Mouse (Mus musculus): Measurements from ENCODE around the gene Insc. TPM values are rescaled to one million over a fixed set of nuclear protein-coding genes. Genes with fewer than 3 reads are reported as not detected.
A peak's percentile ranks its signal among the peaks of the same experiment; 100 is the strongest.

Insc gene
- polyA plus RNA-seq, 1 experiment from 2014 or later = 16.6 TPM

DNA sequence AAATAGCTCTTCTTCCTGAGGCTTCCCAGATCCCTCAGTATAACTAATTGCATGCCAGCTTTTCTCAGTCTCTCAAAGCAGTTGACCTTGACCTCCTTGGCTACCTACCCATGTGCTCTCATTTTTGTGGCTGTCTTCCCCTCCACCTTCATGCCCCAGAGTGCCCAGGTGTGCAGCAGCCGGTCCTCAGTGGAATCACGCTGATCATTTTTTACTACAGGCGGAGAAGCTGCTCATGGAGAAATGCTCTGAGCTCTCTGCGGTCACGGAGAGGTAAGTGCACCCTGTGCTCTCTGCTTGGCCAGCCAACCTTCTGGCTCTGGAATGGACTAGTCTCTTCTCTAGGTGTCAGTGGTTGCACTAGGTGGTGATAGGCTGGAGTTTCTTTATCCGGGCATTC lies 48.5 kb downstream of the Insc start:
- ATAC-seq (ENCODE audit: insufficient read depth, low FRiP score, low TSS enrichment) = no peak
- Histone ChIP-seq H3K27ac (ENCODE audit: low read depth, low read length) (no peak overlapping the region), H3K27me3 (ENCODE audit: control insufficient read depth, insufficient read depth, low read length) (no peaks in the 10 kb centered on the region), H3K4me2 (ENCODE audit: low read depth) (no peak overlapping the region), H3K4me1 (ENCODE audit: control insufficient read depth, insufficient read depth, low read length) (no peaks in the 10 kb centered on the region), H3K9me3 (ENCODE audit: control insufficient read depth, low read length) (no peaks in the 10 kb centered on the region), H3K4me3 (ENCODE audit: low read depth, low read length) (no peak overlapping the region), H3K9ac (ENCODE audit: low read length) (no peak overlapping the region), H3K36me3 (ENCODE audit: control insufficient read depth, insufficient read depth, low read length) (no peaks in the 10 kb centered on the region)
- WGBS = 92% methylated on average over 6 of the region's 6 CpGs
- no peak for DNase-seq (ENCODE audit: low spot score)

DNA sequence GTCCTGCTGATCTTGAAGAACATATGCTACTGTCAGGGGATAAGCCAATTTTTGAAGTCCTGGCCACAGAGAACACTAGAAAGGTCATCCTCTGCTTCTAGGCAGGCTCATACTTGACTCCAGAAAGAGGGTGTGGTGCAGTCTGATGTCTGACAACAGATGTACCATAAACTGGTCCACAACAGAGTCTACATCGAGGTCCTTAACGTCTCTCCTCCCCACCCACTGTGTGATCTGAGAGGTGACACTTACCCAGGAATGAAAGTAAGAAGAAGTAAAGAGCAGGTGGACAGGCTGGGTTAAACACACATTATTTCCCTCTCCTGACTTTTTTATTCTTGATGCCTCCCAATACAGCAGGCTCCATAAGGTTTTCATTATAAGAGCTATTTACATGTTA lies 50.9 kb downstream of the Insc start:
- DNase-seq (ENCODE audit: low spot score) (no peak), ATAC-seq (ENCODE audit: insufficient read depth, low FRiP score, low TSS enrichment) (no peak)
- 88% methylated on average over 2 of the region's 2 CpGs for WGBS
- H3K4me1 ChIP-seq (ENCODE audit: control insufficient read depth, insufficient read depth, low read length) = no peaks in the 10 kb centered on the region
- no peak overlapping the region for H3K9ac ChIP-seq (ENCODE audit: low read length)
- H3K27me3 ChIP-seq (ENCODE audit: control insufficient read depth, insufficient read depth, low read length) = no peaks in the 10 kb centered on the region
- no peak overlapping the region for H3K4me2 ChIP-seq (ENCODE audit: low read depth)
- H3K4me3 ChIP-seq (ENCODE audit: low read depth, low read length) = no peak overlapping the region
- H3K27ac ChIP-seq (ENCODE audit: low read depth, low read length) = no peak overlapping the region
- H3K9me3 ChIP-seq (ENCODE audit: control insufficient read depth, low read length) = no peaks in the 10 kb centered on the region
- no peaks in the 10 kb centered on the region for H3K36me3 ChIP-seq (ENCODE audit: control insufficient read depth, insufficient read depth, low read length)

DNA sequence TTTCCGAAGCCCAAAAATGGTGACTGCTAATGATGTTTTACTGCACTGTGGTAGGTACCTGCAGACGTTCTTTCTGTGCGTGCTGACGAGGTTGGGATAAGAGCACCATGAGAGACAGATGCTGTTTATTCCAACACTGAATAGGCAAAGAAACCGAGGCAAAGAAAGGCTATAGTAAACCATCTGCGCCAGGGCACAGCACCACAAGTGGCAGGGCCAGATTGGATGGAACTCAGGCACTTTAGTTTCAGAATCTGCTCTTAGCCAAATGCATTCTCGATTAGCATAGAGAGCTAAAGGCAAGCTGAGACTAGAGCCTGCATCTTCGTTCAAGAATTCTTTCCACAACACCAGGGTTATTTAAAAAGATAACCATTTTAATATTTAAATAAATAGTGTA lies 59.1 kb downstream of the Insc start:
- no peak overlapping the region for H3K27ac ChIP-seq (ENCODE audit: low read depth, low read length)
- H3K27me3 ChIP-seq (ENCODE audit: control insufficient read depth, insufficient read depth, low read length) = no peaks in the 10 kb centered on the region
- ATAC-seq (ENCODE audit: insufficient read depth, low FRiP score, low TSS enrichment) = no peak
- no peak overlapping the region for H3K4me3 ChIP-seq (ENCODE audit: low read depth, low read length)
- 84% methylated on average over 8 of the region's 8 CpGs for WGBS
- H3K36me3 ChIP-seq (ENCODE audit: control insufficient read depth, insufficient read depth, low read length) = no peaks in the 10 kb centered on the region
- H3K9me3 ChIP-seq (ENCODE audit: control insufficient read depth, low read length) = no peaks in the 10 kb centered on the region
- no peak overlapping the region for H3K4me2 ChIP-seq (ENCODE audit: low read depth)
- no peaks in the 10 kb centered on the region for H3K4me1 ChIP-seq (ENCODE audit: control insufficient read depth, insufficient read depth, low read length)
- DNase-seq (ENCODE audit: low spot score) = no peak
- no peak overlapping the region for H3K9ac ChIP-seq (ENCODE audit: low read length)

DNA sequence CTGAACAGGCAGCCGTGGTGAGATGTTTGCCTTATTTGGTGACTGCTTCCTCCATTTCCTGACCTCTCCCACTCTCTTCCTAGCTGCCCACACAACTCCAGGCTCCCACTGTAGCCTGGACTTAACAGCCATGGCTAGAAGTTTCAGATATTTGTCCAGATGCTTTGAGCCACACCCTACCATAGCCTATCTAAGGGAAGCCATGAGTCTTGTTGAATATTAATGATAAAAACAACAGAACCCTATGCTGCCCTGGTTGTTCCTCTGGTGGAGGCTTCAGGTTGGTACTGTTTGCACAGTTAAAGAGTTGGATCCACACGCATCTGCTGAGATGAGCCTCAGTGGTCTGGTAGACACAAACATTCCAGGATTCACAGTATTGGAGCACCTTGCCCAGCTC lies 61.8 kb downstream of the Insc start:
- Histone ChIP-seq H3K27ac (ENCODE audit: low read depth, low read length) (no peak overlapping the region), H3K4me2 (ENCODE audit: low read depth) (no peak overlapping the region), H3K27me3 (ENCODE audit: control insufficient read depth, insufficient read depth, low read length) (no peaks in the 10 kb centered on the region), H3K4me3 (ENCODE audit: low read depth, low read length) (no peak overlapping the region), H3K9ac (ENCODE audit: low read length) (no peak overlapping the region), H3K9me3 (ENCODE audit: control insufficient read depth, low read length) (no peaks in the 10 kb centered on the region), H3K4me1 (ENCODE audit: control insufficient read depth, insufficient read depth, low read length) (no peaks in the 10 kb centered on the region), H3K36me3 (ENCODE audit: control insufficient read depth, insufficient read depth, low read length) (no peaks in the 10 kb centered on the region)
- DNase-seq (ENCODE audit: low spot score) = no peak
- 89% methylated on average over 2 of the region's 2 CpGs for WGBS
- no peak for ATAC-seq (ENCODE audit: insufficient read depth, low FRiP score, low TSS enrichment)

DNA sequence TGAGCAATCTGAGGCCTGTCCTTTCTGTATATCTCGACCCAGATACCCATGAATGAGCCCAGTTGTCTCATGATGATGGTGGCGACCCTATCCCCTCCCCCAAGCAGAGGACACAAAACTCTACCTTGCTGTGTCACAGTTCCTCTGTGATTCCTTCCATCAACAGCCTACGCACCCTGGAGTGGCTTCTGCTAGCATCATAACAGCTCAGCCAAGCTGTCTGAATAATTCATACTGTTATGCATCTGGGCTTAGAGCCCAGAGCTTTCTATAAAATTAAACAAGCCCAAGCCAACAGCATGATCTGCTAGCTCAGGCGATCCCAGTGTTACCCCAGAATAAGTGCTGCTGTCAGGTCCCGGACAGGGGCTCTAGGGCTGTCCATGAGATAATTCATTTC lies 63.8 kb downstream of the Insc start:
- Histone ChIP-seq H3K27ac (ENCODE audit: low read depth, low read length) (no peak overlapping the region), H3K9me3 (ENCODE audit: control insufficient read depth, low read length) (no peaks in the 10 kb centered on the region), H3K36me3 (ENCODE audit: control insufficient read depth, insufficient read depth, low read length) (no peaks in the 10 kb centered on the region), H3K4me1 (ENCODE audit: control insufficient read depth, insufficient read depth, low read length) (no peaks in the 10 kb centered on the region), H3K9ac (ENCODE audit: low read length) (no peak overlapping the region), H3K4me3 (ENCODE audit: low read depth, low read length) (no peak overlapping the region), H3K4me2 (ENCODE audit: low read depth) (no peak overlapping the region), H3K27me3 (ENCODE audit: control insufficient read depth, insufficient read depth, low read length) (no peaks in the 10 kb centered on the region)
- no peak for ATAC-seq (ENCODE audit: insufficient read depth, low FRiP score, low TSS enrichment)
- WGBS = 76% methylated on average over 5 of the region's 5 CpGs
- no peak for DNase-seq (ENCODE audit: low spot score)

DNA sequence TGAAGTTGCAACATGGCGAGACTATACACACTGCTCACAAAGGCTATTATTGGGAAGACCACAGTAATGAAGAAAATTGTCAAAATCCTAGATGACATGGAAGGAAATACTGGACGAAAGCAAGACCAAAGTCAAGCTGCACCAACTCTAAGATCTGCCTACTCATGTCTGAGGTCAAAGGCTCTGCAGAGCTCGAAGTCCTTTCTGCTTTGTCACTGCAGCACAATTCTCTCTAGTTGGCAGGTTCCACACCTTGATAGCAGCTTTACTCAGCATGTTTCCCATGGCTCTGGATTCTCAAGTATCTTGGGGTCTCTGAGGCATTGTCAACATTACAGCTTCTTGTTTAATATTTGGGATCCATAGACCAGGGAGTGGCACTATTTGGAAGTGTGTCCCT lies 64.8 kb downstream of the Insc start:
- no peak overlapping the region for H3K4me3 ChIP-seq (ENCODE audit: low read depth, low read length)
- ATAC-seq (ENCODE audit: insufficient read depth, low FRiP score, low TSS enrichment) (no peak), DNase-seq (ENCODE audit: low spot score) (no peak)
- no peaks in the 10 kb centered on the region for H3K9me3 ChIP-seq (ENCODE audit: control insufficient read depth, low read length)
- H3K9ac ChIP-seq (ENCODE audit: low read length) = no peak overlapping the region
- H3K4me1 ChIP-seq (ENCODE audit: control insufficient read depth, insufficient read depth, low read length) = no peaks in the 10 kb centered on the region
- H3K27me3 ChIP-seq (ENCODE audit: control insufficient read depth, insufficient read depth, low read length) = no peaks in the 10 kb centered on the region
- no peak overlapping the region for H3K27ac ChIP-seq (ENCODE audit: low read depth, low read length)
- H3K36me3 ChIP-seq (ENCODE audit: control insufficient read depth, insufficient read depth, low read length) = no peaks in the 10 kb centered on the region
- WGBS = 87% methylated on average over 3 of the region's 3 CpGs
- no peak overlapping the region for H3K4me2 ChIP-seq (ENCODE audit: low read depth)

DNA sequence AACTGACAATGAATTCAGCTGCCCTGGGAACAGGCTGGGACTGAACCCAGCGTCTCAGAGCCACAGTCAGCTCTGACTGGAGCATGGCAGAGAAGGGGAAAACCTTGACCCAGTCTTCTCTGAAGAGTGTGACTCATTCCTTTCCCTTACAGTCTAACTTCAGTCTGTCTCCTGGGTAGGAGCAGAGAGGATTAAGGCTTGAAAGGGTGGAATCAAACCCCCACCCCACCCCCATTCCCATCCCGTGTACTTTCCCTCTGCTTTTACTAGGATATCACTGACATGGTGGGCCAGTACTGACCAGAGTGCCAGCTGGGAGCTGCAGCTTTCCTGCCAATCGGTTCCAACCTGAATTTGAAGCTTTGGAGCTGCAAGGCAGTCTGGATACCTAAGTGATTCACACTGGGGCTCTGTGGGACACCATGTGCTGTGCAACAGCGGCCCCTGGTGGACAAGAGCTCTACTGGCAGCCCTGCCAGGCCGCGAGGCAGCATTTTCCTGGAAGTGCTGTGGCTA lies 73.9 kb downstream of the Insc start:
- Histone ChIP-seq H3K9me3 (ENCODE audit: control insufficient read depth, low read length) (no peaks in the 10 kb centered on the region), H3K4me3 (ENCODE audit: low read depth, low read length) (no peak overlapping the region), H3K27ac (ENCODE audit: low read depth, low read length) (no peak overlapping the region), H3K27me3 (ENCODE audit: control insufficient read depth, insufficient read depth, low read length) (no peaks in the 10 kb centered on the region), H3K9ac (ENCODE audit: low read length) (no peak overlapping the region), H3K4me1 (ENCODE audit: control insufficient read depth, insufficient read depth, low read length) (no peaks in the 10 kb centered on the region), H3K4me2 (ENCODE audit: low read depth) (no peak overlapping the region), H3K36me3 (ENCODE audit: control insufficient read depth, insufficient read depth, low read length) (no peaks in the 10 kb centered on the region)
- WGBS = 12% methylated on average over 6 of the region's 6 CpGs
- ATAC-seq (ENCODE audit: insufficient read depth, low FRiP score, low TSS enrichment) (peak; percentile 85), DNase-seq (ENCODE audit: low spot score) (peak; percentile 87)

DNA sequence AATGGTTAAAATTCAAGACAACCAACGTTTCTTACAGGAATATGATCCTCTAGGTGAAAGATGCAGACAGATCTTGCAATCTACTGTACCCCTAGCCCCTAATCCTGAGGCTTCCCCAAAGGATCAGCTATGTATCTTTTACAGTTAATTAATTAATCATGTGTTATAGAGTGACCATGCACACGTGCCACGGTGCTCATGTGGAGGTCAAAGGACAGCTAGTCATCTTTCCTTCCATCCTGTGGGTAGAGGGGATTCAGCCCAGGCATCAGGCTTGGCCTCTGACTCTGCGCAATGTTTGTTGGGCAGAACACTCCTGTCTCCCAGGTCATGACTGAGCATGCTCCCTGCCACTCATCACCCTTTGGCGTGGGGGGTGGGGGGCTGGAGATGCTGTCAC lies 74.4 kb downstream of the Insc start:
- Histone ChIP-seq H3K4me1 (ENCODE audit: control insufficient read depth, insufficient read depth, low read length) (no peaks in the 10 kb centered on the region), H3K4me2 (ENCODE audit: low read depth) (no peak overlapping the region), H3K9ac (ENCODE audit: low read length) (no peak overlapping the region), H3K4me3 (ENCODE audit: low read depth, low read length) (no peak overlapping the region), H3K27ac (ENCODE audit: low read depth, low read length) (no peak overlapping the region), H3K27me3 (ENCODE audit: control insufficient read depth, insufficient read depth, low read length) (no peaks in the 10 kb centered on the region), H3K9me3 (ENCODE audit: control insufficient read depth, low read length) (no peaks in the 10 kb centered on the region), H3K36me3 (ENCODE audit: control insufficient read depth, insufficient read depth, low read length) (no peaks in the 10 kb centered on the region)
- 37% methylated on average over 5 of the region's 5 CpGs for WGBS
- DNase-seq (ENCODE audit: low spot score) (no peak), ATAC-seq (ENCODE audit: insufficient read depth, low FRiP score, low TSS enrichment) (no peak)

DNA sequence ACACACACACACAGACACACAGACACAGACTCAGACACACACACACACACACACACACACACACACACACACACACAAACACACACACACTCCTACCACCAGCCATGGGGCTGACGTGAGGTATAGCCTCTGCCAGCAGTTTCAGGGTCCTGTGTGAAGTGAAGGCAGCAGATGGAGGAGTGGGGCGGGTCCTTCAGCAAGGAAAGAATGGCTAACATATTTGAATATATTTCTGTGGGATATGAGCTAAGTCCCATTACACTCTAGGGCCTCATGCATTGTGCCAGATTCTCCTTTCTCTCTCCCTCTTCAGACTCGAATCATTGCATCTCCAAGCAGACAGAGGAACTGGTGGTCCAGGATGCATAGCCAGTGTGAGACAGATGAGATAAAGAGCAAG lies 74.9 kb downstream of the Insc start:
- Histone ChIP-seq H3K4me3 (ENCODE audit: low read depth, low read length) (no peak overlapping the region), H3K27me3 (ENCODE audit: control insufficient read depth, insufficient read depth, low read length) (no peaks in the 10 kb centered on the region), H3K36me3 (ENCODE audit: control insufficient read depth, insufficient read depth, low read length) (no peaks in the 10 kb centered on the region), H3K27ac (ENCODE audit: low read depth, low read length) (no peak overlapping the region), H3K9me3 (ENCODE audit: control insufficient read depth, low read length) (no peaks in the 10 kb centered on the region), H3K9ac (ENCODE audit: low read length) (no peak overlapping the region), H3K4me2 (ENCODE audit: low read depth) (no peak overlapping the region), H3K4me1 (ENCODE audit: control insufficient read depth, insufficient read depth, low read length) (no peaks in the 10 kb centered on the region)
- DNase-seq (ENCODE audit: low spot score) = no peak
- ATAC-seq (ENCODE audit: insufficient read depth, low FRiP score, low TSS enrichment) = no peak
- 83% methylated on average over 3 of the region's 3 CpGs for WGBS

Measured in neural tube, embryonic 11.5 days (tissue).